Mouse (Mus musculus): ENCODE data around the gene Ptprb. TPM values are rescaled to one million over a fixed set of nuclear protein-coding genes. Genes with fewer than 3 reads are reported as not detected.

The Ptprb gene
- polyA plus RNA-seq, 1 experiment from 2014 or later: 5.5 TPM

DNA sequence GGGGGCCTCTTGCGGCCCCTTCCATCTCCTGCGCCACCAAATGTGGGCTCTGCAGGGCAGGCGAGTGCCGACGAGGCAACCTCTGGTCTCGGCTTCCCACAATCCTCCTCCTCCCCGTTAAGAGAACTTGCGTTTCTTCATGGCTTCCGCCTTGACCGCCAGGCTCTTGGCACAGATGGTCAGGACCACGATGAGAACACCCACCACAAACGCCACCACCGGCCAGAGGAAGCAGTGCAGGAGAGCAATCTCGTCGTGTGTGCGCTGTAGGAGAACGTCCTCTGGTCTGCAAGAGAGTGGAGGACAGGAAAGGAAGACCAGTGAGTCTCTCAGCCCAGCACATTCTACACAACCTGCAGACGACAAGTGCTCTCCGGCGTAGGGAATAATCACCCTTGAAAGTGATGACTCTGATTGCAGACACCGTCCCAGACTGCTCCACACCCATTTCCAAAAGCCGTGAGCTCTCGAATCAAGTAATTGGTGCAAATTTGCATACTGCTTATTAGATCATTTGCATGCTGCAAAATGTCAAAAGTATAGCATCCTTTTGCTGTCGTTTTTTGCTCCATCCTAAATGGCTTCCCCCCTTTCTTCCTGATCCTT is 142.9 kb downstream of the Ptprb start:
- Histone ChIP-seq H3K9ac (ENCODE audit: low read depth, low read length) (no peak overlapping the region), H3K27ac (no peak overlapping the region), H3K4me3 (replicated peaks; ENCODE audit: low read depth, low read length) (no peak overlapping the region), H3K9me3 (replicated peaks; ENCODE audit: low read length) (no peaks in the 10 kb centered on the region), H3K4me2 (ENCODE audit: low read length) (no peak overlapping the region), H3K36me3 (ENCODE audit: insufficient read depth, low read length) (no peaks in the 10 kb centered on the region), H3K4me1 (replicated peaks; ENCODE audit: insufficient read depth, low read length) (no peaks in the 10 kb centered on the region), H3K27me3 (ENCODE audit: insufficient read depth, low read length) (no peaks in the 10 kb centered on the region)
- no peak for TF ChIP-seq CTCF (IDR thresholded peaks at IDR 0.05; ENCODE audit: low read depth)
- DNase-seq (ENCODE audit: low spot score) (no peak), ATAC-seq (replicated peaks; ENCODE audit: low FRiP score, low read depth) (no peak)
- 82% methylated on average over 24 of the region's 24 CpGs for WGBS

DNA sequence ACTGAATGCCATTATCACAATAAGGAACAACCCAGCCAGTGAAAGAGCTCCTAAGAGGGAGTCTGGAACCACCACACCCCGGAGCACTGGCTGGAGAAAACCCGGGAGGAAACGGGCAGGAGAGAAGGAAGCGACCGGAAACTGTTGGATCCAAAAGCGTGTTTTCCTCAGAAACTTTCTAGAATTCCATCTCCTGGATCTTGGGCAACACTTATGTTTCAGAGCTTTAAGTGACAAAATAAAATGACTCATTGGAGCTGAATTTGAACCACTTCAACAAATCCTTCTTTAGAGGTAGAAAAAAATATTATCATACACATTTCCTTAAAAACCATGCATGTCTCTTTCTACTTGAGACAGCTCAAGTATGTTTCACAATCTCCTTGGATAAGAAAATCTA is 145.7 kb downstream of the Ptprb start:
- H3K27ac ChIP-seq: no peak overlapping the region
- TF ChIP-seq CTCF (IDR thresholded peaks at IDR 0.05; ENCODE audit: low read depth): no peak
- no peaks in the 10 kb centered on the region for H3K9me3 ChIP-seq (replicated peaks; ENCODE audit: low read length)
- H3K4me3 ChIP-seq (replicated peaks; ENCODE audit: low read depth, low read length): no peak overlapping the region
- H3K9ac ChIP-seq (ENCODE audit: low read depth, low read length): no peak overlapping the region
- WGBS: 87% methylated on average over 6 of the region's 6 CpGs
- DNase-seq (ENCODE audit: low spot score): no peak
- H3K4me1 ChIP-seq (replicated peaks; ENCODE audit: insufficient read depth, low read length): no peaks in the 10 kb centered on the region
- no peak overlapping the region for H3K4me2 ChIP-seq (ENCODE audit: low read length)
- ATAC-seq (replicated peaks; ENCODE audit: low FRiP score, low read depth): no peak
- no peaks in the 10 kb centered on the region for H3K27me3 ChIP-seq (ENCODE audit: insufficient read depth, low read length)
- no peaks in the 10 kb centered on the region for H3K36me3 ChIP-seq (ENCODE audit: insufficient read depth, low read length)

DNA sequence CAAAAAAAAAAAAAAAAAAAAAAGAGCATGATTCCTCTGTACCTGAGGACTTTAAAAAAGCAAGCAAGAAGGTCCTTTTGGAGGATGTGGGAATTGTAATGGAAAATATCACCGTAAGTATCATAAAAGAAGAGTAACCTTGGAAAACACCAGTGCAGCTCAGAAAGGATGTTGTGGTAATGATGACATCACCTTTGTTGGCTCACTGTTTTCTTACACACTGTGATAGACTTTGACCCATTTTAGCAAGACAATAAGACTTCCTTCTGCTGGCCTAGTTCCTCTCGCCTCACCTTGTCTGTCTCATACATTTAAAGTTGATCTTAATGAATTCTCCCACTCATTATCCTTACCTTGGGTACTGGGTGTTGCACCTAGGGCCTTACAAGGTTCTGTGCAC is 147.2 kb downstream of the Ptprb start:
- Histone ChIP-seq H3K27ac (no peak overlapping the region), H3K9me3 (replicated peaks; ENCODE audit: low read length) (no peaks in the 10 kb centered on the region), H3K9ac (ENCODE audit: low read depth, low read length) (no peak overlapping the region), H3K4me2 (ENCODE audit: low read length) (no peak overlapping the region), H3K27me3 (ENCODE audit: insufficient read depth, low read length) (no peaks in the 10 kb centered on the region), H3K4me1 (replicated peaks; ENCODE audit: insufficient read depth, low read length) (no peaks in the 10 kb centered on the region), H3K4me3 (replicated peaks; ENCODE audit: low read depth, low read length) (no peak overlapping the region), H3K36me3 (ENCODE audit: insufficient read depth, low read length) (no peaks in the 10 kb centered on the region)
- no peak for TF ChIP-seq CTCF (IDR thresholded peaks at IDR 0.05; ENCODE audit: low read depth)
- ATAC-seq (replicated peaks; ENCODE audit: low FRiP score, low read depth) (no peak), DNase-seq (ENCODE audit: low spot score) (no peak)
- WGBS: 91% methylated on average over 2 of the region's 2 CpGs

DNA sequence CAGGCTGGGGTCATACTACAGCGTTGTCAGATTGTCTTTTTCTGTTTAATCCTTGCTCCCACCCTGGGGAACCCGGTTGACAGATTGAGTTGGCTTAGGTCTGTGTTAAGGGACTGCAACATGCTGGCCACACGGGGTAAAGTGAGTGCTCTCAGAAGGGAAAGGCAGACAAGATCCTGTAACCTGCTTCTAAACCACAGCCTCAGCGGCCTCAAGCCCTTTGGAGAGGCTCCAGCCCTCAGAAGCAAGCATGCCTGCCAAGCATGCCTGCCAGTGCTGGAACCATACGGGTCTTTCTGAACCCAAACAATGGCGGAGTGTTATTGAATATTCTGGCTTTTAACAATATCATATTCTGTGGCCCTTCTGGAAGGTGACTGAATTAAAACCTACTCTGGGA is 149.6 kb downstream of the Ptprb start:
- TF ChIP-seq CTCF (IDR thresholded peaks at IDR 0.05; ENCODE audit: low read depth): no peak
- H3K36me3 ChIP-seq (ENCODE audit: insufficient read depth, low read length): no peaks in the 10 kb centered on the region
- 91% methylated on average over 6 of the region's 6 CpGs for WGBS
- H3K4me2 ChIP-seq (ENCODE audit: low read length): no peak overlapping the region
- H3K27ac ChIP-seq: no peak overlapping the region
- no peak for DNase-seq (ENCODE audit: low spot score)
- H3K4me3 ChIP-seq (replicated peaks; ENCODE audit: low read depth, low read length): no peak overlapping the region
- no peak for ATAC-seq (replicated peaks; ENCODE audit: low FRiP score, low read depth)
- H3K9ac ChIP-seq (ENCODE audit: low read depth, low read length): no peak overlapping the region
- no peaks in the 10 kb centered on the region for H3K9me3 ChIP-seq (replicated peaks; ENCODE audit: low read length)
- no peaks in the 10 kb centered on the region for H3K4me1 ChIP-seq (replicated peaks; ENCODE audit: insufficient read depth, low read length)
- no peaks in the 10 kb centered on the region for H3K27me3 ChIP-seq (ENCODE audit: insufficient read depth, low read length)

DNA sequence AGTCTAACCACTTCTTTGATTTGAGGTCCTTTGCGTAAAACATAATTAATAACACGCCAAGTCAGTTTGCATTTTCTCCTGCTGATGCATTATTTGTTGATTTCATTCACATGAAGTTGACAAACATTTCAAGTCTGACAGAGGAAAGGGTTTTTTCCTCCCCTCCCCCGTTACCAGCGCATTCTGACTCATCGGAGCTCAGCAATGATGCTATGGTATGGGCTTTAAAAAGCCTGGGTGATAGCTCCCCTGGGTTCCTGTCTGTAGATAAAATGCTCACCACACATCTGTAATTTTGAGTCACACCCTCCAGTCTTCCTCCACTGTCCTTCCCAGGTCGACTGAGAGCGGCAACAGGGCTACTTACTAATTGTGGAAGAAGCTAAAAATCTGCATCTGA is 150.9 kb downstream of the Ptprb start:
- ATAC-seq (replicated peaks; ENCODE audit: low FRiP score, low read depth) (no peak), DNase-seq (ENCODE audit: low spot score) (no peak)
- no peak overlapping the region for H3K9ac ChIP-seq (ENCODE audit: low read depth, low read length)
- H3K4me3 ChIP-seq (replicated peaks; ENCODE audit: low read depth, low read length): no peak overlapping the region
- 86% methylated on average over 7 of the region's 7 CpGs for WGBS
- no peaks in the 10 kb centered on the region for H3K36me3 ChIP-seq (ENCODE audit: insufficient read depth, low read length)
- TF ChIP-seq CTCF (IDR thresholded peaks at IDR 0.05; ENCODE audit: low read depth): no peak
- no peak overlapping the region for H3K4me2 ChIP-seq (ENCODE audit: low read length)
- H3K27ac ChIP-seq: no peak overlapping the region
- no peaks in the 10 kb centered on the region for H3K4me1 ChIP-seq (replicated peaks; ENCODE audit: insufficient read depth, low read length)
- H3K9me3 ChIP-seq (replicated peaks; ENCODE audit: low read length): no peaks in the 10 kb centered on the region
- H3K27me3 ChIP-seq (ENCODE audit: insufficient read depth, low read length): no peaks in the 10 kb centered on the region

DNA sequence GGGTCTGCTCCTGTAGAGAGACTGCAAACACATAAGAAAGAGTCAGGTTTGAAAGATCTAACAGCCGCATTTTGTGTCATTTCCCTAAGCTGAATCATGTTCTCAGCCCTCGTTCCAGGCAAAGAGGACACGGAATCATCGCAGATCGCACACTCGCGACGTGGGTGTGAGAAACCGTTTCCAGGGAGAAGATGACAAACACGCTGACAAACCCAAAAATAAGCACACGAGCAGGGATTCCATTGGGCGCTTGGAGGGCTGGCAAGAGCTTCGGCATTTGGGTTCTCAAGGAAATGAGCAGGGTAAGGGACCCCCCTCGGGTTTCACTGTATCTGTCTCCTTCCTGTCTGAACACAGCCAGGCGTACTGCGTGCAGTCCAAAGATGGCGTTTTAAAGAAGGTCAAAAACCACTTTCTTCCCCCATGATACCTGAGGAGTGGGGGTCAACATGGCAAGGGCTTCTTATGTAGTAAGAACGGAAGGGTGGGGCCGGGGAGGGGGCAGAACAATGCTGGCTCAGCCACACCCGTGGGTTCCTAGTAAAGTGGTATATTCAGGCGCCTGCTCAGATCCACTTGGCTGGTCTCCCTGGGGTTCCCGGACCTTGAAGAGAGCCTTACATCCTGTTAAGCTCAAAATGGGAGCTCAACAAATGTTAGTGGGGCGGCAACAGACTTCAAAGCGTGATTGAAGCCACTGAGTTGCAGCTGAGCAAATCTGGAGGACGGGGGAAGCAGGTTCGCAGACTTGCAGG is 152.9 kb downstream of the Ptprb start:
- 92% methylated on average over 26 of the region's 26 CpGs for WGBS
- ATAC-seq (replicated peaks; ENCODE audit: low FRiP score, low read depth) (no peak), DNase-seq (ENCODE audit: low spot score) (no peak)
- no peak overlapping the region for H3K9ac ChIP-seq (ENCODE audit: low read depth, low read length)
- no peaks in the 10 kb centered on the region for H3K27me3 ChIP-seq (ENCODE audit: insufficient read depth, low read length)
- H3K9me3 ChIP-seq (replicated peaks; ENCODE audit: low read length): no peaks in the 10 kb centered on the region
- H3K36me3 ChIP-seq (ENCODE audit: insufficient read depth, low read length): no peaks in the 10 kb centered on the region
- no peak overlapping the region for H3K4me2 ChIP-seq (ENCODE audit: low read length)
- H3K4me3 ChIP-seq (replicated peaks; ENCODE audit: low read depth, low read length): no peak overlapping the region
- no peak overlapping the region for H3K27ac ChIP-seq
- no peaks in the 10 kb centered on the region for H3K4me1 ChIP-seq (replicated peaks; ENCODE audit: insufficient read depth, low read length)
- TF ChIP-seq CTCF (IDR thresholded peaks at IDR 0.05; ENCODE audit: low read depth): no peak

Data from kidney, postnatal 0 days (tissue).